Mouse (Mus musculus) spleen, adult 12 weeks (tissue): Measurements from ENCODE around the gene Rmnd5b.
A peak's percentile ranks its signal among the peaks of the same experiment; 100 is the strongest.
"Not testable (repeated sequence)": the region's sequence is repeated elsewhere in the genome, so short reads cannot be mapped to it uniquely, and the experiment has no call there.

ENCODE experiments used
- DNase-seq: peaks from one replicate; pipeline ENCODE4 v3.0.0; 2022; ENCODE audit warnings: low spot score

Rmnd5b gene

GRCm38 (mm10) chr11:51621776-51622175 is 13.9 kb downstream of the Rmnd5b start:
- no peak for DNase-seq

- no peak for DNase-seq
Measured at GRCm38 (mm10) chr11:51620084-51620483, 15.6 kb downstream of the Rmnd5b start.

DNA sequence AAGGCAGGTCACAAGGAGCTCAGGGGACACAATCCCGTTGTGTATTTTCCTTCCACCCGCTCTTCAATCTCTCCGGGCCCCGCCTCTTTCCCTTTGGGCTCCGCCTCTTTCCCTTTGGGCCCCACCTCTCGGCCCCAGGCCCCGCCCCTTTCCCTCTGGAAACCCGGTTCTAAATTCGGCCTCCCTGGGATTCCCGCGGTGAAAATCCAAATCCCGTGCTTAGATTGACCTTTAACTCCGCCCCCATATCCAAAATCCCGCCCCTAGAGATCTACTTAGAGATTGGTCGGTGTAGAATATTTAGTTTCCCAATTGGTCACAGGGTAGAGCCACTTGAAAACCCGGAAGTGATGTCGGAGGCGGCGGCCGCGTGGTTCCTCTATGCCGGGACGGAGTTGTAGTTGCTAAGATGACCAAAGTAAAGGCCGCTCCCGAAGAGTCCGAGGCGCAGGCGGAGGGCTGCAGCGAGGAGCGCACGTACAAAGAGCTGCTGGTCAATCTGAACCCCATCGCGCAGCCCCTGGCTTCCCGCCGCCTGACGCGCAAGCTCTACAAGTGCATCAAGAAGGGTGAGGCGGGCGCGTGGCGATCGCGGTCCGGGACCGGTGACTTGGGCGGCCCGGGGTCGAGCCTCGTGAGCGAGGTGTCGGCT is 16.2 kb downstream of the Rmnd5b start, which contains the start of gene Nhp2:
Gene Nhp2, plus strand, starts transcription at position 327 of the 652 bp plus-strand sequence.
- peak; percentile 84 for DNase-seq

GRCm38 (mm10) chr11:51618894-51619408 is 16.7 kb downstream of the Rmnd5b start:
- DNase-seq, result no peak

GRCm38 (mm10) chr11:51617693-51618092 is 18.0 kb downstream of the Rmnd5b start:
- DNase-seq, result peak; percentile 59

- not testable (repeated sequence) for DNase-seq
Measured at GRCm38 (mm10) chr11:51616113-51616512, 19.6 kb downstream of the Rmnd5b start.

DNA sequence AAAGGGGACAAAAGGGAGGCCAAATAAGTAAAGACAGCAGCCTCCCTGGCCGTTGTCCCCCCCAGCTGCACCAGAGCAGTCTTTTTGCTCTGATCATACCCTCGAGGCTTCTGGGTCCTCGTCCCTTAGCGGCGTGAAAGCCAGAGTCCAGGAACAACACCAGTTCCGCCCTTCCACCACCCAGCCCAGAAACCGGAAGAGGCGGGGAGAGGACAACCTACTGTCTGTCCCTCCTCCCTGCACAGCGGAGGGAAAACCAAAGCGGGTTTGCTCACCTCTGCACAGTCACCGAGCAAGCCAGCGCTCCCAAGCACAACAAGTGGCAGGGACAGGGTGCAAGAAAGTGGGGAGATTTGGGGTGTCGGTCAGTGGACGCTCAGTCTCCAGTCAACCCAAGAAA is 20.1 kb downstream of the Rmnd5b start:
- peak; percentile 69 for DNase-seq

DNA sequence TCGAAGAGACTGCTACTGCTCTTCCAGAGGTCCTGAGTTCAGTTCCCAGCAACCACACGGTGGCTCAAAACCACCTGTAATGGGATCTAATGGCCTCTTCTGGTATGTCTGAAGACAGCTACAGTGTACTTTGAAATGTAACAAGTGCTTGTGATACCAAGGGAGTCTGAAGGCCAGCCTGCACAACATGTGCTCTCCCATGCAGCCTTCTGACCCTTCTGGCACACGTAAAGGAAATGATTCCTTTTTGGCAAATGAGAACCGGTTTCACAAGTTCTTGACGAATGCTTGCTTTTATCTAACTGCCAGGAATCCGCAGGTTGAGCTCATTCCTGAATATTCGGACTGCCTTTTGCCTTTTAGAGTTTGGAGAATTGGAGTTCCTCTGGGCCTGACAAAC is 20.6 kb downstream of the Rmnd5b start:
- no peak for DNase-seq

GRCm38 (mm10) chr11:51614256-51614655 is 21.4 kb downstream of the Rmnd5b start:
- DNase-seq, result no peak

- DNase-seq, result not testable (repeated sequence)
Measured at GRCm38 (mm10) chr11:51609940-51610339, 25.8 kb downstream of the Rmnd5b start.

DNA sequence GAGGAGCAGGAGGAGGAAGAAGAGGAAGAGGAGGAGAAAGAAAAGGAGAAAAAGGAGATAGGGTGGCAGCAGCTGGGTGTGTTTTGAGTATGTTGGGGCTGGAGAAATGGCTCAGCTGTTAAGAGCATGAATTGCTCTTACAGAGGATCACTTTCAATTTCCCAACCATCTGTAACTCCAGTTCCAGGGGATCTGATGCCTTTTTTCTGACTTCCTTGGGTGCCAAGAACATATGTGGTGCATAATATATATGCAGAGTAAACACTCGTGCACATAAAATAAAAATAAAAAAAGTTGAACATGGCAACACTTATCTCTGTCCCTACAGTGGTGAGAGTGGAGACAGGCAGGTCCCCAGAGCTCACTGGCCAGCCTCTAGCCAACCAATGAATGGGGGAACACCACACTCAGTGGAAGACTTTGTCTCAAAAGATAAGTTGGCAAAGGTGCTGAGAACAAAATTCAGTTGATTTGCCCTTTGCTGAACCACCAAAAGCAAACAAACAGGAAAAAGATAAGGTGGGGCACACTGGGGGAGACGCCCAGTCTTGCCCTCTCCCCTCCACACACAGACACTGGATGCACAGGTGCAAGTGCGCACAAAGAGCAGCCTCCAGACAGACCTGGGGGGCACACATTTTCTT is 26.3 kb downstream of the Rmnd5b start:
- DNase-seq, result no peak

GRCm38 (mm10) chr11:51607096-51607738 is 28.5 kb downstream of the Rmnd5b start:
- no peak for DNase-seq

GRCm38 (mm10) chr11:51606447-51607095 is 29.1 kb downstream of the Rmnd5b start, which contains the start of gene Hnrnpab:
TSS of gene Hnrnpab (minus strand) at chr11:51606847.
- peak; percentile 93 for DNase-seq

GRCm38 (mm10) chr11:51605602-51606446 is 29.9 kb downstream of the Rmnd5b start:
- peak; percentile 81 for DNase-seq

DNA sequence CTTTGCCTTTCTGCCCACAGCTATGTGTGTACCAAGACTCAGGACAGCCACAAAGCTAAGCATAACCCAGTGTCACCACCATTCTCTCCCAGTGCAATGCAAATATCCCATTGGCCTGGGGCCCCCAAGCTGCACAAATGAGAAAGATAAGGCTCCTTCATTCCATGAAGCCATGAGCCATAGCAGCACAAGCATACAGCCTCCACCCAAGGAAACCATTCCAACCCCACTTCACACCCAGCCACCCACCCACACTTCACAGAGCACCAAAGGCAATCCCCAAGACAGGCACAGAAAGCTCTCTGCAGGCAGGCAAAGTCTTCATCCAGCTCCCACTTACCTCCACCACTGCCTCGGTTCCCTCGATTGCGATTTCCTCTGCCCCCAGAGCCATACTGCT is 33.4 kb downstream of the Rmnd5b start:
- no peak for DNase-seq

GRCm38 (mm10) chr11:51597553-51597952 is 38.1 kb downstream of the Rmnd5b start:
- no peak for DNase-seq

DNA sequence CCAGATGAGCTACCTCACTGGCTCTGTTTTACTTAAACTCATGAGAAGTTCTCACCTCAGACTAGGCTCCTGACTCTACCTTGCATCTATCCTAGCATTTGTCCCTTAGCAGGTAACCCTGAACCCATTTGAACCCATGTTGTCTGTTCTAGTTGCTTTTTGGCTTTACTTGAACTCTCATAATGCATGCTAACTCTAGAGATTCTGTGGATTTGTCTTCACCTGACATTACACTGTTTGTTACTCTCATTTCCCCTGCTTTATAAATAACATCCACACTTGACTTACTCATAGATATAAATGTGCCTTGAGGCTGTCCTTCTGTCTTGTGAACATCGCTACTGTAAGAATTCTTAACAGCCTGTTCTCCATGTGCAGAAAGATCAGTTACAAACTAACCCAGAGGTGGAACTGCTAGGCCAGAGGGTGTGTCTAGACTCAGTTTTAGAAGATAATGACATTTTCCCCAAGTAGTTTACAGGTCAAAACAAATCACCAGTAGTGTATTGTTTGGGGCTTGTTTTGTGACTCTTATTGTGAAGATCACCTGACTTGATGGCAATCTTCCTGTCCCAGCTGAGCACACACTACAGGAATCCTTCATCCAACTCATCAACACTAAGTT is 40.1 kb downstream of the Rmnd5b start:
- no peak for DNase-seq

DNA sequence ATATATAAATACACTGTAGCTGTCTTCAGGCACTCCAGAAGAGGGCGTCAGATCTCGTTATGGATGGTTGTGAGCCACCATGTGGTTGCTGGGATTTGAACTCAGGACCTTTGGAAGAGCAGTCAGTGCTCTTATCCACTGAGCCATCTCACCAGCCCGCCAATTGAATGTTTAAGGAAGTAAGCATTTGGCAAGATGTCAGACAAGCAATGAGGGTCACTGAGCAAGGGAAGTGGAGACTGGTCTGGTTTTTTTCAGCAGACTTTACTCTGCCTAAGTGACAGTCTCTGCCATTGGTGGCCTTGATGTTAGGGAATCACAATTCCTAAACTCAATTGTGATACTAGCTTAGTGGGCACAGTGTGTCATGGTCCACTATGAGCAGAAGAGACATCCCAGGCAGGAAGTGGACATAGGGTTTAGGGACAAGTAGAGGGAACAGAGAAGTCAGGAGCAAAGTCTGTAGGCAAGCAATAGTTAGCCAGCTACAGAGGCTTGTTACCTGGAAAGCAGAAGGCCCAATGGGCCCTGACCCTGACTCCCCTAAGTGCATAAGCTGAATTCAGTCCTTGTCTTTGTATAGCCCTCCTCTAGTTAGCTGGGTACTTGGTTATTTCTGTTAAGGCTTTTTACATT is 40.9 kb downstream of the Rmnd5b start:
- DNase-seq, result no peak

- no peak for DNase-seq
Measured at GRCm38 (mm10) chr11:51593849-51594248, 41.8 kb downstream of the Rmnd5b start.

DNA sequence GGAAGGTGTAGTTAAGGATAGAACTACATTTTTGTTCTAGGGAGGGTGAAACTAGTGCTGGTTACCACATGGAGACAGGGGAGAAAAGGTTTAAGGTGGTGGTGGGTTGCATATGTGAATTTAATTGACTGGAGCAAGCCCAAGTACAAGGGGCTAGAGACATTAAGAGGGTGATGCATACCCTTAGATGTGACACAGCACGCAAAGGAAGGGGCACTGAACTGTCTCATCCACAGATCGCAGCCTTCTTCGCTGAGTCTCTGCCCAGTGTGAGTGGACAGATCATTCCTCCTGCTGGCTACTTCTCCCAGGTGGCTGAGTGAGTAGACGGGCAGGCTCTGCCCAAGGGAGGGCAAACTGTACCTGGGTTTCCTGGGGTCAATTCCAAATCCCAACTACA is 42.3 kb downstream of the Rmnd5b start:
- DNase-seq, result no peak
